Mouse (Mus musculus) layer of hippocampus, postnatal 25 days (tissue): ENCODE data around the gene Ppp3r1. TPM values are rescaled to one million over a fixed set of nuclear protein-coding genes. Genes with fewer than 3 reads are reported as not detected.
A peak's percentile ranks its signal among the peaks of the same experiment; 100 is the strongest.
"Not testable (repeated sequence)": the region's sequence is repeated elsewhere in the genome, so short reads cannot be mapped to it uniquely, and the experiment has no call there.

Experiments used
- DNase-seq, 2 experiments: peaks; one replicate each; pipeline ENCODE4 v3.0.0; 2022; ENCODE audit warnings: mixed read lengths in 2 of 2, low spot score in 1 of 2; ENCODE audit errors: extremely low spot score in 1 of 2
- total RNA-seq, 2 experiments: library from RNA; stranded (reverse); gene quantifications; 2 replicates each; pipeline ENCODE4 v1.2.3; 2021

Ppp3r1 gene
- total RNA-seq, 2 experiments from 2014 or later = 965 to 994 TPM

DNA sequence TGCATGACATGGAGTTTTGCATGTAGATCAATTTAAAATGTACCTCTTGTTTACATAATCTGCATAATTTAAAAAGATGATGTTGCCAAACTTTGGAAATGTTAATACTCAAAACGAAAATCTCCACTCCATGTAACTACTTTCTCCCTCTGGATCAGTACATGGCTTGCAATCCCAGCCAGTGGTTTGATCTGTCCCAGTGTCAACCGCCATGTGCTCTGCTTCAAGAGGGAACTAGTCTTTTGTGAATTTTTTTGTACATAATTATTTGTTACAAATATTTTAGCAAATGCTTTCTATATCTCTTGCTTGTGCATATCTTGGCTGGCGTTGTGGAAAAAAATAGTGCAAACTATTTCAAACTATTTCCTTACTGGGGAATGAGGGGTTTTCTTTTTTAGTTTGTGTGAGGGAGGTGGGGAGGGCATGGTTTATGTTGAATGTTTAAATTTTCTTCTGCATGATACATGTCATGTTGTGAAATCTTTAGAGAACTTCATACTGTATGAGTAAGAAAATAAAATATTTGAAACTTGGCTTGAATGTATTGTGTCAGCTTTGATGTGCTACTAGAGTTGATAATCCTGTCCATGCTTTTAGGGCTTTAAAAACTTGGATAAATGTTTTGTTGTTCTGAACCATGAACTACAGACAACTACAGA, 40.9 kb downstream of the Ppp3r1 start:
- no peak for DNase-seq

DNA sequence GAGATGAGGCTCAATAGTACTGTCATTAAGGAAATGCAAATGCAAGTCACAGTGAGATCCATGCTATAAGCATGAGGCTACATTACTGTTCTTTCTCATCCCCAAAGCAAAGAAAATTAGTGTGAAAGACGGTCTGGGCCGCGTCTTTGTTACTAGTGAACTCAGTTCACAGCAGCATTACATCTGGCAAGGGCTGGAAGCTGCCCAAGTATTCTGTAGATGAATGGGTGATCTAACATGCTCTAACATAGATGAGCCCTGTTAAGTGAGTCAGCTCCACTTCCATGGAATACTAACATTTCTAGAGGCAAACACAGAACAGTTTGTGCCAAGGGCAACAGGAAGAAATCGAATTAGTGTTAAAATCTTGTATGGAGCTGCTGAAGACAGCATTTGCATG, 41.9 kb downstream of the Ppp3r1 start:
- DNase-seq = no peak

DNA sequence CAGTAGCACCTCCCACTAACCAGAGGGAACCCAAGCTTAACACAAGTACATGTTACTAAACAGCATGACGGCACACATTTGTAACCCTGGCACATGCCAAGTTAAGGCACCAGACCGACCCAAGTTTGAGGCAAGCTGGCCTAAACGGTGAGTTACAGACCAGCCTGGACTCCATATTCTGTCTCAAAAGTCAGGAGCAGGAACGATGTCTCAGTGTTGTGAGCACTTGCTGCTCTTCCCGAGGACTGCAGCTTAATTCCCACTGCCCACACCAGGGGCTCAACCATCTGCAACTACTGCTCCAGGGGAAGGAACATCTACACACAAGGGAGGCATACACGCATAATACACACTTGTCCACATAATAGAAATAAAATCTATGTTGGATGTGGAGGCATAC, 43.4 kb downstream of the Ppp3r1 start:
- no peak for DNase-seq

DNA sequence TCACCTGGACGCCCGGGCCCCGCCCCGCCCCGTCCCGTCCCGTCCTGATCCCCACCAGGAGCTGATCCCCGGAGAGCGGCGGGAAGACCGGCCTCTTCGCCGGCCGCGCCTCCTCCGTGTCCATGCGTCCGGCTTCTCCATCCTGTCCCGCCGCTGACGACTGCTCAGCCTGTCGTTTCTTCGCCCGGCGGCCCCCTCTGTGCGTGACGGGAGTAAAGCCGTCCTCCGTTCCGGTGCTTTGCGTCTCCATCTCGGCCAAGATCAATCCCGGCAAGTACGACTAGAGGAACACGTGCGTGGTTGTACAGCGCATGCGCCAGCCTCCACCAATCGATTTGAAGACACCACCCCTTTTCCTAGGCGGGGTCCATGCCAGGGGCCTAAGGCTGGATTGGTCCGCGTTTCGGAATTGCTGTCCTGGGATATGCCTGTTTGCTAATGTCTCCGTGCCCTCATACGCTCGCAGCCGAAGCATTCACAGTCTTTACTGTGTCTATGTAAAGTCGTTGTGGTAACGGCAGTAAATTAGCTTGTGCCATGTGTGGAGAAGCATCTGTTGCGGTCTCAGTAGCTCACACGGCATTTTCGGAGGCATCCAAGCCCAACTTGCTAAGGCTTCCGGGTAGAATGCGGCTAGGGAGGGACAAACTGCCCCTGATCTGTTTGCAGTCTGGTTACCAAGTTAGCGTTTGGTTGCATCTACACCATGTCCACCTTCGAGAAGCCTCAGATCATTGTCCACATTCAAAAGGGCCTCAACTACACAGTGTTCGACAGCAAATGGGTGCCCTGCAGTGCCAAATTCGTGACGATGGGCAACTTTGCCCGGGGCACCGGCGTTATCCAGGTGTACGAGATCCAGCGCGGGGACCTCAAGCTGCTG, 52.4 kb downstream of the Ppp3r1 start, which contains the start of gene Pno1:
Gene Pno1 (minus strand): TSS at position 311 of the 883 bp plus-strand sequence.
- DNase-seq = peak; percentile 94 to 95

DNA sequence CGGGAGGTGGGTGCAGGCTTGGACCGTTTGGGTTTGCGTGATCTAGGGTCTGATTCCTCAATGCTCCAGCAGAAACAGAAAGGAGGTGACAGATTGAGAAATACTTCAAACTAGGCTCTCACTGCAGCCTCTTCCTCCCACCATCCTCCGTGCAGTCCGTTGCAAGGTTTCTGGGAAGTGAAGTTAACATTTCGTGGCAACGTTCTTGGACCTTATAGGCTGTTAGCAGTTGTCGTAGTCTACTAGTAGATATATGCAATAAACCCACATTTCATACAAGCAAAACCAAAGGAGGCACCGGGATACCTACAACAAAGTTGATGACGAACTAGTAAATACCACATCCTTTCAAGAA, 53.1 kb downstream of the Ppp3r1 start:
- DNase-seq = no peak

DNA sequence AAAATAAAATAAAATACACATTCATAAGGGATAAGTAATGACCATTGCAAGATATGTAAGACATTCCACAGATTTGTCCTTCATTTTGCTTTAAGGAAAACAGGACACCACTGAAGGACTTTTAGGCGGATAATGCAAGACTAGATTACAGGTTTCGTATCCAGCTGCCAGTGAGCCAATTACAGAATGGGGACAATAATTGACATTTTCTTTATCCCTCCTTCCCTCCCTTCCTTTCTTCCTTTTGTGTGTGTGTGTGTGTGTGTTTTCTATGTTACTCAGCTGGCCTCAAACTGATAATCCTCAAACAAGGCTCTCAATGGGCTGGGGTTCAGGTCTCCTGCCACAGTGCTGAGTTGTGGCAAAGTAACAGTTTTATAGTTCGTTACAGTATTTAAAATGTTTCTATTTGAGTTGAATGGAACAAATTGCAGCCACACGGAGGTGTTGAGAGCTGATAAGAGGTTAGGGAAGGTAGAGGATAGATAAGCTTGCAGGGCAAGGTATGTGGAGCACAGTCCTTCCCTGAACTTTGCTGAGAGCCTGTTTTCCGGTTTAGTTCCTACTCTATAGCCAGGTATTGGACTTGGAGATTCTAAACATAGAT, 53.9 kb downstream of the Ppp3r1 start:
- no peak for DNase-seq

DNA sequence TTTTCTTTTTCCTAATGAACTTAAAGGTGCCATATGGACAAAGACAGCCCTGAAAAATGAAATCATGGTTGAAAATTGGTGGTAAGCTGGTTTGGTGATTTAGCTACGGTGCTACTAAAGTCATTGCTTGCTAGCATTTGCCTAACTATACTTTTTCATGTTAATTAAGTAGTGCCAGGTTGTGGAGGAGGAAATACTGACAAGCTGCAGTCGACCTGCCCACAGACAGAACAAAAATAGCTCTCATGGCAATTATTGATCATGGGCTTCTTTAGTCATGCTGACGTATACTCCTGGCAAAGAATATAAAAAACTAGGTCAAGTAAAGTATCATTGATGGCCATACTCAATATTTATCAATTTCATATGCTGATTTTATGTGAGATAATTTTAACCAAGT, 56.4 kb downstream of the Ppp3r1 start:
- no peak for DNase-seq

DNA sequence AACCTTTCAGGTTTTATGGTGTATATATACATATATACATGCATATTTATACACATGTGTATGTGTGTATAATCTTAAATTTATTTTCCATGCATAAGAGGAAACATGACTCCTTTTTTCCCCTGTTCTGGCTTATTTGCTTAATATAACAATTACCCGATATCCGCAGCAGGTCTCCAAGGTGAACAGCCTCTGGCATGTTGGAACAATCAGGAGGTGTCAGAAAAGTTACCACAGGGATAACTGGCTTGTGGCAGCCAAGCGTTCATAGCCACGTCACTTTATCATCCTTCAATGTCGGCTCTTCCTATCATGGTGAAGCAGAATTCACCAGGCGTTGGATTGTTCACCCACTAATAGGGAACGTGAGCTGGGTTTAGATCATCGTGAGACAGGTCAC, 62.1 kb downstream of the Ppp3r1 start:
- no peak for DNase-seq

DNA sequence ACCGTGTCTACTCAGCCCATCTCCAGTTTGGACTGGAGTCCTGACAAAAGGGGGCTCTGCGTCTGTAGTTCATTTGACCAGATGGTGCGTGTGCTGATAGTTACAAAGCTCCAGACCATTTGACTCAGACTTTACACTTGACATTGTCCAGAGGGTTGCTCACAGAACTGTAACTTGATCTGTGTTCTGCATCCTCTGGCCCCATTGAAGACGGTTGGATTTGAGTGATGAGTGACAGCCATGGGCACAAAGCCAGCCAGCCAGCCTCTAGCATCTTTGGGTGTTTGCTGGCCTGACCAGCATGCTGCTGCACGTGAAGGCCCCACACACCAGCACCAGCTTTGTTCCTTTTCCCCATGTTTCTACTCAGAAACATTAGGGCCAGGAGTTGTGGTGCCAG, 73.7 kb downstream of the Ppp3r1 start:
- no peak for DNase-seq

DNA sequence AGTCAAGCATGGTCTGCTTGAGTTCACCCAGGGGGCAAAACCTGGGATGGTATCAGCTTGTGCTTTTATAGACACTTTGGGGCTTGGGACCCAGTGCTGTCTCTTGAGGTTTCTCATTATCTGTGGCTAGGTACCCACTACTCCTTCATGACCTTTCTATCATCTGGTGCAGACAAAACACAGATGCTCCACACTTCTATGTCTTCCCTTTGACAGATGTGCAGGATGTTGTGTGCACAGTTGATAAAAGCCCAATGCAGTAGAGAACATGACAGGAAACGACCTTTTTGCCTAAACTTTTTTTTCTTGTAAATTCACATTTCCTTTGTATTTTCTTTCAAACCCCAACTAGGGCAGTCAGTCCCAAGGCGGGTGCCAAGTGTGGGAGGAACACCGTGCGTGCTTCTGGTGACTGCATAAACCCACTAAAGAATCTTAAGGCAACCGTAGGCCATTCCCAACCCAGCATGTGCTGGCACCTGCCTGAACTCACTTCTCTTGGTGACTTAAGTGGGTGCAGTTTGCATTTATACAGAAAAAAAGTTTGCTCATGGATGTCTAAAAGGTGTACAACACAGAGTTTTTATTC, 77.5 kb downstream of the Ppp3r1 start:
- no peak for DNase-seq

DNA sequence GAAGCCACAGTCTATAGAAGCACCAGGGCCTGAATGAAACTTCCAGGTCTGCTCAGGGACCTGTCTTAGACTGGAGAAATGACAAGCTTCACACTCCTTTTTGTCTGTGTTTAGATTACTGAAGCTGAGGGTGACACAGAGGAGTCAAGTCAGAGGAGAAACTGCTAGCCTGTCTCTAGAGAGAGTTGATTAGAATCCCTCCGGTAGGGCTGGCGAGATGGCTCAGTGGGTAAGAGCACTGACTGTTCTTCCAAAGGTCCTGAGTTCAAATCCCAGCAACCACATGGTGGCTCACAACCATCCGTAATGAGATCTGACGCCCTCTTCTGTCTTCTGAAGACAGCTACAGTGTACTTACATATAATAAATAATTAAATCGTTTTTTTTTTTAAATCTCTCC, 79.5 kb downstream of the Ppp3r1 start:
- DNase-seq = not testable (repeated sequence)

DNA sequence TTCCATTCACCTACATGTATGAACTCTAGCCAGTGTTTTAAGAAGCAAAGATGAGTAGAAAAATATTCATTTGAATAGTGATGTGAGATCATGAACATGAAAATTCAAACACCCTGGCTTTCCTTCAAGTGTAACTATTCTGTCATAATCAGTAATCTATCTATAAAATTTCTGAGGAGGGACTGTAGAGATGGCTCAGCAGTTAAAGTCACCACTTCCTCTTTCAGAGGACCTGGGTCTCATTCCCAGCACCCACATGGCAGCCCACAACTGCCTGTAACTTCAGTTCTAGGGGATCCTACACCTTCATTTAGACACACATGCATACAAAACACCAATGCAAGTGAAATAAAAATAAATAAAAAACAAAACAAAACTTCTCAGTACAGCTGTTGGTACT, 89.7 kb downstream of the Ppp3r1 start:
- no peak for DNase-seq

Other genes with a start within 250 kb of the Ppp3r1 start
- 1 to 10 TPM in 1 of 2 experiments, under 1 TPM in 1; 0.86 to 1.9 TPM for gene Fbxo48, start 207.9 kb upstream of the Ppp3r1 start, total RNA-seq
- gene Cnrip1, start 107.7 kb upstream of the Ppp3r1 start, total RNA-seq = 100 to 1,000 TPM; 123 to 132 TPM
- 1 to 10 TPM; 5.1 to 5.2 TPM for gene Plek, start 106.9 kb upstream of the Ppp3r1 start, total RNA-seq
- 10 to 100 TPM in 1 of 2 experiments, 1 to 10 TPM in 1; 10.0 to 10.1 TPM for gene Wdr92, start 22.8 kb downstream of the Ppp3r1 start, total RNA-seq
- gene Pno1, start 52.3 kb downstream of the Ppp3r1 start, total RNA-seq = 10 to 100 TPM; 26.1 to 28.8 TPM
- gene C1d, start 98.3 kb downstream of the Ppp3r1 start, total RNA-seq = 10 to 100 TPM; 51.4 to 53.2 TPM